Mouse (Mus musculus): ENCODE results near the gene Tpcn1.

The Tpcn1 gene

DNA sequence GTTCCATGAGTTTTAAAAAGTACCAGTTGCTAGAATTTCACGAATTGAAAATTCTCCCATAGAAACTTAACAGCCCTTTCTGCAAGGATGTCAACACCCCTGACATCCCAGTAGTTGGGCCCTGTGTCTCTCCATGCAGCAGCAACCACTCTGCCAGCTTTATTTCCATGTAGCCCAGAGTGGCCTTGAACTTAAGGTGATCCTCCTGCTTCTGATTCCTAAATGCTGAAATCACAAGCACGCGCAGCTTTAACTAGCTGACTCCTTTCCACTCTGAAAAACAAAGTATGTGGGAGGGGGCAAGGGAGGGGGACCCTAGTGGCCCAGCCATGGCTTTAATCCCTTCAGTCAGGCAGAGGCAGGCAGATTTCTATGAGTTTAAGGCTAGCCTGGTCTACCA, 18.9 kb upstream of the Tpcn1 start:
- DNase-seq, result no peak

DNA sequence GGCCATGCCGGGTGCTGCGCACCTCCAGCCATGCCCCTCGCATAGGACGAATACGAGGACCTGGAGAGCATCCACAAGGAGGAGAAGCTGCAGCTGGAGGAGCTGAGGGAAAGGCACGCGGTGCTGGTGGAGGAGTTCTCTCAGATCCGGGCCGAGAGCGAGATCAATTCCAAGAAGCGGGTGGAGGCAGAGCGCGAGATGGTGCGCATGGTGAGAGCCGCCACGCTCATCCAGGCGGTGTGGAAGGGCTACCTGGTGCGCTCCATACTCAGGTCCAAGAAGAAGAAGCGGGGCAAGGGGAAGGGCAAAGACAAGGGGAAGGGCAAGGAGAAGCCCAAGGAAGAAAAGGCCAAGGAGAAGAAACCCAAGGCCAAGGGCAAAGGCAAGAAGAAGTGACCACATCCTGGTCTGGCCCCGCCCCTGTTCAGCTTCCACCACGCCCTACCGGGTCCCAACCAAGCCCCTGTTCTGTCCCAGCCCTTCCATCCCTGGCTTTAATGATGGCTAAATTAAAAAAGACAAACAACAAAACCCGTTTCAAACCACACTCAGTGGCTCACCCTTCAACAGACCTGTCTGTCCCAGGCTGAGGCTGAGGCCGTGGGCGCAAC, 18.2 kb upstream of the Tpcn1 start:
- DNase-seq, result no peak

DNA sequence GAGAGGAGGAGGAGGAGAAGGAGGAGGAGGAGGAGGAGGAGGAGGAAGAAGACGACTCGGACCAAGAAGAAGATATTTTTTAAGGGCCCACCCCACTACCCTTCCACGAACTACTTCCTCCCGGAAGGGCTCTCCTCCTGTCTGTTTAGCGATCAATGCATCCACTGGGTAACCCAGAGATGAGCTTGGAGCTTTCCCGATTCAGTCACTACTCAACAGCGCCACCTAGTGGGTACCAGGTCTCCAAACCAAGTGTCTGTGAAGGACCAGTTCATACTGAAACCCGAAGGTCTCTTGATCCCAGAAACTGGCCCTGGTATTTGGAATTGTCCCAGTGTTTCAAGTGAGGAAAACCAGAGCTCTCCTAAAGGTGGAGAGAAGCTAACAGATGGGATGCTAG, 17.2 kb upstream of the Tpcn1 start:
- peak; percentile 85 for DNase-seq

DNA sequence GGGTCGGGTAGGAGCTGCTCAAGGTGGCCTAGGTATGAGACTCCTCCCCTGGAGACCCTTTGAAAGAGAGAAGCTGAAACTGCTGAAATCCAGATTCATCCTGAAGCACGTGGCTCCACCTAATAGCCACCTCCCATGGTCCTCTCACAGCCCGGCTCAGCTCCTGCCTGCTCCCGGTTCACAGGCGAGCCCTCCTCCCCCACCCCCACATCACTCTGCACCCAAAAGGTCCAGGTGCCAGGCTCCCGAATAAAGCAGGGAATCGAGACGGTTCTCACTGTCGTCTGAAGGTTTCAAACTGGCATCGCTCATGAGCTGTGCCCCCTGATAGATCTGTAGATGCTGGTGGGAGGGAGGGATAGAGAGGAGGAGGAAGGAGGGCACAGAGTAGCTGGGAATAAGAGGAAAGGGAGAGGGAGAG, 16.8 kb upstream of the Tpcn1 start:
- no peak for DNase-seq

DNA sequence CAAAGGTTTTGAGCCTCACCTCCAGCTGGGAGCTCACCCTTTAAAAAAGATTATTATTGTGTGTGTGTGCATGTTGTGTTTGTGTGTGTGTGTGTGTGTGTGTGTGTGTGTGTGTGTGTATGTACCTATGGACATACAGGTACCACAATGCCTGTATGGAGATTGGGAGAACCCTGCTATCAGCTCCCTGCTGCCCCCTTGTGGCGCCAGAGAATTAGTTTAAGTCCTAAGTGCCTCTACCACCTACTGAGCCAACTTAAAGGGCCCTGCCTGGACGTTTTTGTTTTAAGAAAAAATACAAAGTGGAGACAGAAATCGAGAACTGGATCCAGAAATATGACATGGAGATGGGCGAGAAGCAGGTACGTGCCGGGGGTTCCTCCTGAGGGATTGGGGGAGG, 16.4 kb upstream of the Tpcn1 start:
- DNase-seq, result peak; percentile 88

DNA sequence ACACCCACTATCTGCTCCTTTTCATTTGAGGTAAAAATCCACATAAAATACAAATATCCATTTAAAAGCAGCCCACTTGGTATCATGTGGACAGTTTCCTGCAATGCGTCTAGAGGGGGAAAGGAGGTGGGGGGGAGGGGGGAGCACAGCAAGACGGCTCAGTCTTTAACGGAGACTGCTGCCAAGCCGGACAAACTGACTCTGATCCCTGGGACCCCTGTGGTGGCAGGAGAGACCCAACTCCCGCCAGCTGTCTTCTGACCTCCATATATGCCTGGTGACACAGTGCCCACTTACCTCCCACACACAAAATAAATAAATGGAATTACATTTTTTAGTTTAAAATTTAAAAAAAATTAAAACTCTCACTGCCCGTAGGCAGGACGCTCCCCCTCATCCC, 15.0 kb upstream of the Tpcn1 start:
- no peak for DNase-seq

DNA sequence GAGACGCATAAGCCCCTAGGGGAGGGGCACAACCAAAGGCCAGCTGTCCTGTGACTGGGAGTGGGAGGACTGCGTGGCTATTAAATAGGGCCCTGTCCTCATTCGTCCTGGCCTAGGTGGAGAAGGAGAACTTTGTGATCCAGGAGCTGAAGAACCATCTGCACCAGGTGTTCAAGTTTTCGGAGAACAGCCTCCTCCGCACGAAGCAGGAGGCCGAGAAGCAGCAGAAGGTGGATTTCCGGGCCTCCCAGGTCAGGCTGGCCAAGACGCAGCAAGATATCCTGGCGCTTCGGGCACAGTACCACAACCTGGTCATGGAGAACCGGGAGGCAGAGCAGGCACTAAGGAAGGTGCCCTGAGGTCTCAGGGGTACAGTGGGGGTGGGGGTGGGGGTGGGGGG, 13.7 kb upstream of the Tpcn1 start:
- DNase-seq, result no peak

DNA sequence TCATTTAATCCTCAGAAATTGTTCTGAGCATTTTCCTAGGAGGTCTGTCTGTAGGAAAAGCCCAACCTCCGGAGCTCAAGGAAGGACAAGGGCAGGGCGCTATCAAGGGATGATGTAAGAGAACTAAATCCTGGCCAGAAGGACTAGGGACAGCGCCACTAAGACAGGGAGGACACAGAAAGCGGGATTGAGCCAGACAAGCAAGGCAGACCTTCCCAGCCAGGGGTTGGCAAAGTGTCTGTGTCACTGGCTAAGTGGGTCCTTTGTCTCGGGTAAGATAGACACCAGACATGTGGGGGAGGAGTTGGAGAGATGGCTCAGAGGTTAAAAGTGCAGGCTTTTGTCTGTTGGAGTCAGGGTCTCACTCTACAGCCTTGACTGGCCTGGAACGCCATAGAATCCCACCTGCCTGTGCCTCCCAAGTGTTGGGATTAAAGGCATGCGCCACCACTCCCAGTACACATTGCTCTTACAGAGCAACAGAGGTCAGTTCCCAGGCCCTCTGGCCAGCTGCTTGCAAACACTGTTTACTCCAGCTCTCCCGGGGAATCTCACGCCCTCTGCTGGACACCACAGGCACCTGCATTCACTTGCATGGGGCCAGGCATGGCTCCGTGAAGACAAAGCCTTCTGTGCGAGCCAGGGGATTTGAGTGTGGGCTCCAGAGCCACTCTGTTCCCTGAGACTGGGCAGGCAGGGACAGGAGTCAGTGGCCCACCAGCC, 12.6 kb upstream of the Tpcn1 start:
- DNase-seq, result no peak

DNA sequence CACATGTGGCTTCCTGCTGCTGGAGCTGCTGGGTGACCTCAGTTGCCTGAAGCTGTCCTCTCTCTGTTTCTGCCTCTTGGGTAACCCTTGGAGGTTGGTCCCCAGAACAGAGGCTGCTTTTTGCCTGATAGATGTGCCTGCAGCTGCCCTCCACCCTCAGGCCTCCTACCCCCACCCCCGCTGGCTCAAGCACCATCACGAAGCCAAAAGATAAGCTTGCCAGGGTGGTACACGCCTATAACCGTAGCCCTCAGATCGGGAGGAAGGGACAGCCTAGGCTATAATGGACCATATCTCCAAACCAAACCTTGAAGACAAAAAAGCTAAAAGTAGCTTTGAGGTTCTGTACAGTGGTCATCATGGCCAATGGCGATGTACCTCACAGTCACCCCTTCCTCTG, 11.2 kb upstream of the Tpcn1 start:
- DNase-seq, result no peak

DNA sequence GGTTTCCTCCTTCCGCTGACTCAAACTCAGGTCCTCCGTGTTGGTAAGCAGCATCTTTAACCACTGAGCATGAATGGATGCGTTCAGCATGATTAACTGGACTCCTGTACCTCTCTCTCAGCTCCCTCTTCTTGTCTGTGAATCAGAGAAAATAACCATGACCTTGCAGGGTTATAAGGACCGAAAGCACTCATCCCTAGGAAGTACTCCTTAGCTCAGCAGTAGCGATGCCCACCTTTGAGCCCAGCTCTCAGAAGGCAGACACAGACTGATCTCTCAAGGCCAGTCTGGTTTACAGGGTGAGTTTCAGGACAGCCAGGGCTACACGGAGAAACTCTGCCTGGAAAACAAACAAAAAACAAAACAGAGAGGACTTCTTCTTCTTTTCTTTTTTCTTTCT, 6.0 kb upstream of the Tpcn1 start:
- DNase-seq, result no peak

DNA sequence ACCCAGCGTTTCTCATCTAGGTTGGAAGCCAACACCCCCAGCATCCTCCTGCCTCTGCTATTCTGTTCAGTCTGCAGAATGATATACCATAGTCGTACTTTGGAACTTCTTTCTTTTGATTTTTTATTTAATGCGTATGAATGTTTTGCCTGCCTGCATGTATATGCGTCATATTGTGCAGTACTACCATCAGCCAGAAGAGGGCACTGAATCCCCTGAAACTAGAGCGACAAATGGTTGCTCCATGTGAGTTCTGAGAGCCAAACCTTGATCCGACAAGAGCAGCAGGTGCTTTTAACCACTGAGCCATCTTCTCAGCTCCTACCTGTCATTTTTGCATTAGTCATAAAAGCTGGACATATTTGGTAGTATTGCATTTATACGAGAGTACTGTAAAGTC, 3.7 kb upstream of the Tpcn1 start:
- no peak for DNase-seq

DNA sequence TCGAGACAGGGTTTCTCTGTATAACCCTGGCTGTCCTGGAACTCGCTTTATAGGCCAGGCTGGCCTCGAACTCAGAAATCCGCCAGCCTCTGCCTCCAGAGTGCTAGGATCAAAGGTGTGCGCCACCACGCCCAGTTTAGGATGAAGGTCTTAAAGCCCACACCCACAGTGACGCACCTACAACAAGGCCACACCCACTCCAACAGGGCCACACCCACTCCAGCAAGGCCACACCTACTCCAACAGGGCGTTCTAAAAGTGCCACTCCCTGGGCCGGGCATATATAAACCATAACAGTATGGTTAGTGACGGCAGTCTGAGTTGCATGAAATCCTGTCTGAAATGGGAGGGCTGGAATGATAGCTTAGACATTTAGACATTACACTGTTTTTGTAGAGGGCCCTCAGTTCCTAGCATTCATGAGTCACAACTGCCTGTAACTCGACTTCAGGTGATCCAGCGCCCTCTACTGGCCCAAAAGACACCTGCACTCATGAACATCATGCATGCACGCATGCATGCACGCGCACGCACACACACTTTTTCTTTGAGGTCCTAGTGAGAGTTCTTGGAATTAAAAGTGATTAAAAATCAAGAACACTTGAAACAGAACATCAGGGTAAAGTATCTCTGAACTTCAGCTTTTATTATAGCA, 2.0 kb upstream of the Tpcn1 start:
- peak; percentile 43 for DNase-seq

DNA sequence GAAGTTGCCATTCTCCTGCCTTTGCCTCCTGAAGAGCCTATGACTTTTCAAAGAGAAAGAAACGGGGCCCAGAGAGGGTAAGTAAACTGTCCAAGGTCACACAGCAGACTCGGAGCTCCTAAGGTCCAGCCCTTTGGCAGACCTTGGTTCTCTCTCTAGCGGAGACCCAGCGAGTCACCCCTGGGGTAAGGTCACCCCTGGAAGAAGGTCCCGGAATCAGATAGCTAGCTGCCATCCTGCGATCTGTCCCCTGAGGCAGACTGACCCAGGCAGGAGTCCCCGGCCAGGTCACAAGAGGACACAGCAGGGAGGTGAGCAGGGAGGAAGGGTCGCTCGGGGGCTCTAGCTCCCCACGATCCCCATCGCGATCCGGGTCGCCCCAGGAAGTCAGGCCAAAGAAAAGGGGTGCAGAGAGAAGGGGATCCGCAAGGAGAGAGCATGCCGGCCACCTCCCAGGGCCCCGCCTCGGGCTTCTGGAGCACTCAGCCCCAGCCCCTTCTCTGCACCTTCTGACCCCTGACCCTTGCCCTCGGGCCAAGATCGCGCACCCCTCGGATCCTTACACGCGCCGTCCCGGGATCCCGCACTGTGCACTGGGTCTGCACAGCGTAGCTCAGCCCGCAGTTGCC, 419 bp downstream of the Tpcn1 start:
- no peak for DNase-seq

DNA sequence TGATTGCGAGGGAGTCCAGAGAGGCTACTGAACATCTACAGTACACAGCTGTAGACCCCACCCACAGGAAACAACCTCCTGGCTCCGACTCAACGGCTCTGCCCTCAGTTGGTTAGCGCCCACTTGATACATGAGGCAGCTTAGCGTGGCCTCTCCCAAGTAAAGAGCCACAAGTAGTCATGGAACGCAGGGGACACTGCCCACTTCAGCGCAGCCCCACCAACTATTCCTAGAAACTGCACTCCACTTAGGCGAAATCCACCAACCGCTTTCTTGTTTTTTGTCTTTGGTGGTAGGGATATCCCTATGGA, 902 bp downstream of the Tpcn1 start:
- peak; percentile 67 for DNase-seq

DNA sequence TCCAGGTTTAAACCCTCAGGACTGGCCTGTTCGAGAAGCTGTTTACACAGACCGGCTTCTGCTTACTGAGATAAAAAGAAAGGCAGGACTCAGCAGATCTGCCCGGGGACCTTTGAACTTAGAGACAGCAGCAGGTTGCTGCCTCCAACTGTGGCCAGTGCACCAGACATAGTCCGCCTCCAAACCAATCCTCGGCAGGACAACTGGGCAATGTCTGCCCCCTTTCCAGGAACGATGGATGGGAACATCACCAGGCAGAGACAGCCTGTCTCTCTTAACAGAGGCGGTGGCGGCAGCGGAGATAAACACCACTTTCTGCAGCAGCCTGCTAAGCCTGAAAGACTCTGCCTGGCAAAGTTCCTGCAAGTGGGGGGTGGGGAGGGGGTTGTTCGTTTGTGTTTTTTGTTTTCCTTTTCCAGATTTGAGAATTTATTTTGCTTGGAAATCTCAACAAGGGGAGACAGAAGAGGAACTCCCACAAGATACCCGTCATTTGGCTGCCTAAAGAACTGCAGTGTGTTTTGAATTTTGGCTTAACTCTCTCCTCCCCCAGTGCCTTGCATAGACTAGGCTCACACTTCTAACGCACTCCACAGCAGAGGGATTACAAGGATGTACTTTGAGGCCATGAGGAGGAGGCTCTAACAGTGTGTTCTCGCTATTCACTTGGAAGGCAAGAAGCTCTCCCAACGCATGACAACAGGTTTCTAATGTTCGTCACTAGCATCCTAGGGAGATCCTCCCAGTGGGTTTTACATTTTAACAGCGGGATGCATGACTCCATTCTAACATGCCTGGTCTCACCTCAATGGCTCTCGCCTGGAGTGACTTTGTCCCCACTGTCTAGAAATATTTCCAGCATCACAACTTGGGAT, 1.5 kb downstream of the Tpcn1 start:
- DNase-seq, result peak; percentile 41

DNA sequence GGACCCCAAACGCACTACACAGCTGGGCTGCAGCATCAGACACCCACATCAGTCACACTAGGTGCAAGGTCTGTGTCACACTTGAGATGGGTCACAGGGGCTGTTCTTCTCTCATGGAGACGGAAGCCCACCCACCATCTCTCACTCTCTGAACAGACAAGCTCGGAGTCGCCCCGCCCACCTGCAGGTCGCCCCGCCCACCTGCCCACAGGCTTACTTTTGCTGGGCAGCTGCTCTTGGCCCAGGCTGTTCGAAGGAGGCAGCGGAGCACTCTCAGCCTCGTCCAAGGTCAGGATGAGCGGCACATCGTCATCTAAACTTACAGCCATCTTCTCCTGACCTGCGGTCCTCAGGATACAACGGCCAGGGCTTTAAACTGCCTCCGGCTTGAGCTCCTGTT, 3.5 kb downstream of the Tpcn1 start:
- no peak for DNase-seq

DNA sequence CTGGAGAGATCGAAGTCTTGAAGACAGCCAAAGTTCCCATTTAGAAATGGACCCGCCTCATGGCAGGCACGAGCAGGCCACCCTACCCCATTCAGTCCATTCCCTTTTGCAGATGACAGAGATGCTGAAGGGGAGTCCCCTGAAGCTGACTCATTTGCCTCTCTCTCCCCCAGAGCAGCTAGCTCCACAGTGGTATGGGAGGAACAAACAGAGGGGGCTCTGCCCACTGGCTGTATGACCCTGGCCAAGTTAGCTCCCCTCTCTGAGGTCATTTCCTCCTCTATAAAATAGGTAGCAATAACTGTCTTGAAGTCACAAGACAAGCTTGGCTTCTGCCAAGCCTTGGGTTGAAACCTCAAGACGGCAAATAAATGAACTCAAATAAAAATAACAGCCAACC, 5.0 kb downstream of the Tpcn1 start:
- no peak for DNase-seq

DNA sequence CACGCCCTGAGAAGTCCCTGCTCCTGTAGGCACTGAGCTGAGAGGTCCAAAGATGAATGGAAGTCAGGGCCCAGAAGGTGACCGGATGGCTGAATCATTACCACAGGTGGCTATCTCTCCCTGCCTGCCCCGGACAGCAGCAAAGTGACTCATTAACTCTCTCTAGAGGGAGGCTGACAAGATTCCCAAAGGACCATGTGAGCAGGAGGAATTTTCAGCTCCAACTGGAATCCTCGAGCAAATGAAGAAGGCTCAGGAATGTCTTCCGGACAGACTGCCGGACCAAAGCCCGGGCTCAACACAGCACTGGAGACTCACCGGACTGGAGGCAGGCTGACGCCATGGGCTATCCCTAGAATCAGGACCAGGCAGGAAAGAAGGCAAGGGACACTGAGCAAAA, 6.5 kb downstream of the Tpcn1 start:
- DNase-seq, result no peak

DNA sequence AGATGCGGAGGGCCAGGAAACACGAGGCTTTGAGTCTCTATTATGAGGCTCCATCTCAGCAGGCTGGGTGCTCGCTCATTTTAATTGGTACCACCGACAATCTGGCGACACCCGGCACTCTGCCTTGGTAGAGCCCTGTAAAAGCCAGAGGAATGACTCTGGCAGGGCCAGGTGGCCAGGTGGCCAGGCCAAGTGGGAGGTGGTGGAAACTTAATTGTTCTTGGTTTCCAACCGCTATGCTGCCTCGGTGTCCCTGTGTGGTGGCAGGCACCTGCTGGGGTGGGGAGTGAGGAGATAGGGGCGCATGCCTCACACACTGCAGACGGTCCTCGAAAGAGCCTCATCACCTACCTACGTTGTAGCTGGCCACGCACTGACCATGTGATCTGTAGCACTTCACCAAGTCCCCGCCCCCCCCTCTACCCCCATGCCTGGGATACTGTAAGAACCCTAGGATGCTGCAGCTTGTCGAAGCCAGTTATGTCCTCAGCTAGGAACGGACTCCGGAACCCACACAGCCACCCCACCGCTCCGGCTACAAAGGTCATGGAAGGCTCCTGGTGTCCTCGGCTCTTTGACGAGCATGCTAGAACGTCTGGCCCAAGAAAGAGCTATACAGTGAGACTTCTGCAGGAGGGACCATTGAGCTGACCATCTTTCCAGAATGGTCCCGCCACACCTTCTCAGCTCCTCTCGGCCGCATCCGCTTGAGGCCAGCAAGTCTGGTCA, 8.4 kb downstream of the Tpcn1 start:
- DNase-seq, result peak; percentile 56

DNA sequence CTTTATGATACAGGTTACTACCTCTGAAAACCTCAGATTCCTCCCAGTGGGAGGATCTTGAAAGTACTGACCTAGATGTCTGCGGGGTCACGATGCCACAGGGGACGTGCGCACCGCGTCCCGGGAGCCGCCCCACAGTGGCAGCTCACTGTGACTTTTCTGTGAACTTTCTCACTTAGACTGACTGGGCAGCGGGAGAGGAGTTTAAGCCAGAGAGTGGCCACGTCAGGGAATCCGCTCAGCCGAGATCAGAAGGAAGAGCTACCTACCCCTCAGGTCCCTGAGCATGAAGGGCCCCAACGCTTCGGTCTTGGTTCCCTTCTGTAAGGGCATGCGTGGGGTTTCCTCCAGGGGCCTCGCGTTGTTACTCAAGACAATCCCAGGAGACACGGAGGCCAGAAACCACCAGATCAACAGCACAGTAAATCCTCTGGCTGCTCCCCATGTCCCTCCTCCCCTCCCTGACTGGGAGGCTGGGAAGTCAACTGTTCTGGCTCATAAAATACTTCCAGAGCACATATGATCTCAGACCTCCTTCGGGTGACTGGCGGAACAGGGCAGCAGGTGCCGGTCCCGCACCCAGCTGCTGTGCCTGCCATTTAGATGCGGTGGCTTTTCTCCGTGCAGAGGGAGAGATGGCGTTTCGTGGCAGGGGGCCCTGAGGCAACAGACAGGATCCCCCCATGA, 9.1 kb downstream of the Tpcn1 start:
- DNase-seq, result peak; percentile 64

DNA sequence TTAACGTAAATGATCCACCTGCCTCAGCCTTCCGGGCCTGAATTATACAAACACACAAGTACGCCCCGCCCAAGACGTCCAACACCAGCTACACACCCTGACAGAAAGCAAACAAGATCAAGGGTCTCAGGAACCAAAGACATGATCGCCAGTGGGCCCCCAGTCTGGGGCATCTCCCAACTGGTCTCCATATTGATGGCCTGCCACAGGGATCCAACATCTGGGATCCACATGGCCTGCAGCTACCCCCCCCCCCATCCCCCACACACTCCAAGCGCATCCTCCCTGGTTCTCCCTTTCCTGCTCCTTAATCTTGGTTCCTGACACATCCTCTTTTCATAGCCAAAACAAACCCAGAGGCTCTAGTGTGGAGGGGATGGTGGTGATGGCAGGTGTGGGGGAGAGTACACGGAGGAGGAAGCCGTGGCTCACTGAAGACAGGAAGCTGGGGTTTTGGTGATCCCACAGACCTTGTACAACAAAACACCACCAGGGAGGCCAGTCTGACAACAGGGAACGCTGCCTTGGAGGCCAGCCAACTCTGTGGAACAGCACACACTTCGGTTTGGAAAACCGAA, 9.9 kb downstream of the Tpcn1 start:
- DNase-seq, result peak; percentile 82
